Mouse (Mus musculus) liver, embryonic 11.5 days (tissue): ENCODE results near the gene Eepd1. TPM values are rescaled to one million over a fixed set of nuclear protein-coding genes. Genes with fewer than 3 reads are reported as not detected.

ENCODE experiments used
- ATAC-seq: fragments of 200-750 bp; cut with Nextera tagmentation; replicated peaks from 2 replicates; pipeline ENCODE4 v1.8.0; 2017; ENCODE audit warnings: moderate number of reproducible peaks, mild to moderate bottlenecking, moderate TSS enrichment, moderate library complexity; ENCODE audit not compliant: low FRiP score
- DNase-seq: peaks from one replicate; pipeline ENCODE4 v3.0.0-alpha.2; 2017; ENCODE audit warnings: low spot score
- H3K27ac ChIP-seq: fragments of 300-500 bp; sonication (generic); 2 replicates; pipeline ENCODE4 v1.5.1; 2014; ENCODE audit warnings: mild to moderate bottlenecking, low read depth, low read length, control low read depth
- H3K27me3 ChIP-seq: fragments of 300-500 bp; sonication (generic); replicated peaks from 2 replicates; pipeline ENCODE4 v1.6.1; 2014; ENCODE audit warnings: low read length, mixed read lengths; ENCODE audit not compliant: control insufficient read depth, insufficient read depth
- H3K36me3 ChIP-seq: fragments of 300-500 bp; sonication (generic); 2 replicates; pipeline ENCODE4 v1.6.1; 2014; ENCODE audit warnings: mild to moderate bottlenecking, low read length, moderate library complexity, mixed read lengths; ENCODE audit not compliant: control insufficient read depth, insufficient read depth
- H3K4me1 ChIP-seq: fragments of 300-500 bp; sonication (generic); replicated peaks from 2 replicates; pipeline ENCODE4 v1.6.1; 2014; ENCODE audit warnings: low read length, mixed read lengths; ENCODE audit not compliant: control insufficient read depth, insufficient read depth
- H3K4me2 ChIP-seq: fragments of 300-500 bp; sonication (generic); 2 replicates; pipeline ENCODE4 v1.6.1; 2014; ENCODE audit warnings: mild to moderate bottlenecking, control low read depth, moderate library complexity
- H3K4me3 ChIP-seq: fragments of 300-500 bp; sonication (generic); 2 replicates; pipeline ENCODE4 v1.5.1; 2014; ENCODE audit warnings: low read depth, low read length, control low read depth
- H3K9ac ChIP-seq: fragments of 300-500 bp; sonication (generic); 2 replicates; pipeline ENCODE4 v1.6.1; 2014; ENCODE audit warnings: low read depth, low read length, control low read depth
- H3K9me3 ChIP-seq: fragments of 300-500 bp; sonication (generic); 2 replicates; pipeline ENCODE4 v1.6.1; 2016; ENCODE audit warnings: low read length, inconsistent platforms, mixed read lengths; ENCODE audit not compliant: control insufficient read depth
- WGBS: fragments of 180-500 bp; shearing (Covaris S2); extraction: QIAGEN DNeasy Blood & Tissue Kit; methylation state at CpG from one replicate; pipeline ENCODE4 v1.1.7; 2014; 5-methylcytosine and 5-hydroxymethylcytosine counted together
- polyA plus RNA-seq: library from polyadenylated mRNA; unstranded; fragments of >200 nt; fragmentation: Nextera tagmentation; extraction: Ambion mirVana; gene quantifications from 2 replicates; pipeline ENCODE4 v1.2.1, GENCODE M21; 2014

Eepd1 gene
- polyA plus RNA-seq, 1 experiment from 2014 or later: 9.4 TPM

GRCm38 (mm10) chr9:25513556-25513955 lies 32.2 kb downstream of the Eepd1 start:
- Histone ChIP-seq H3K4me3 (no peak overlapping the region), H3K4me1 (no peaks in the 10 kb centered on the region; the same call in 1 of the 2 replicates), H3K27me3 (no peaks in the 10 kb centered on the region), H3K4me2 (no peak overlapping the region), H3K9me3 (no peaks in the 10 kb centered on the region), H3K36me3 (no peaks in the 10 kb centered on the region), H3K27ac (no peak overlapping the region), H3K9ac (no peak overlapping the region)
- 82% methylated on average over 3 of the region's 3 CpGs for whole genome bisulfite sequencing
- DNase-seq (no peak), ATAC-seq (no peak)

- Histone ChIP-seq H3K4me3 (no peak overlapping the region), H3K27ac (no peak overlapping the region), H3K9me3 (no peaks in the 10 kb centered on the region), H3K4me2 (no peak overlapping the region), H3K36me3 (no peaks in the 10 kb centered on the region), H3K27me3 (no peaks in the 10 kb centered on the region), H3K4me1 (no peaks in the 10 kb centered on the region; the same call in 1 of the 2 replicates), H3K9ac (no peak overlapping the region)
- ATAC-seq (no peak), DNase-seq (no peak)
- WGBS: 58% methylated on average over 7 of the region's 7 CpGs
Observed at GRCm38 (mm10) chr9:25516640-25517039, 35.3 kb downstream of the Eepd1 start.

- no peaks in the 10 kb centered on the region; the same call in 1 of the 2 replicates for H3K4me1 ChIP-seq
- H3K36me3 ChIP-seq: no peaks in the 10 kb centered on the region
- no peak overlapping the region for H3K4me3 ChIP-seq
- ATAC-seq: no peak
- H3K4me2 ChIP-seq: no peak overlapping the region
- no peaks in the 10 kb centered on the region for H3K9me3 ChIP-seq
- DNase-seq: no peak
- no peak overlapping the region for H3K9ac ChIP-seq
- no peaks in the 10 kb centered on the region for H3K27me3 ChIP-seq
- 68% methylated on average over 4 of the region's 4 CpGs for WGBS
- no peak overlapping the region for H3K27ac ChIP-seq
Observed at GRCm38 (mm10) chr9:25517982-25518381, 36.6 kb downstream of the Eepd1 start.

GRCm38 (mm10) chr9:25519193-25519592 lies 37.8 kb downstream of the Eepd1 start:
- no peaks in the 10 kb centered on the region for H3K27me3 ChIP-seq
- no peaks in the 10 kb centered on the region; the same call in 1 of the 2 replicates for H3K4me1 ChIP-seq
- no peak overlapping the region for H3K4me2 ChIP-seq
- 60% methylated on average over 6 of the region's 6 CpGs for WGBS
- DNase-seq (no peak), ATAC-seq (no peak)
- H3K36me3 ChIP-seq: no peaks in the 10 kb centered on the region
- no peak overlapping the region for H3K9ac ChIP-seq
- H3K9me3 ChIP-seq: no peaks in the 10 kb centered on the region
- H3K4me3 ChIP-seq: no peak overlapping the region
- no peak overlapping the region for H3K27ac ChIP-seq

- H3K4me1 ChIP-seq: no peaks in the 10 kb centered on the region
- DNase-seq: no peak
- WGBS: 80% methylated on average over 7 of the region's 7 CpGs
Observed at GRCm38 (mm10) chr9:25520826-25521225, 39.5 kb downstream of the Eepd1 start.

GRCm38 (mm10) chr9:25521825-25522224 lies 40.5 kb downstream of the Eepd1 start:
- Histone ChIP-seq H3K4me3 (no peak overlapping the region), H3K4me1 (peaks cover 4% of the 10 kb centered on the region; the same call in 1 of the 2 replicates), H3K27ac (no peak overlapping the region), H3K36me3 (no peaks in the 10 kb centered on the region), H3K4me2 (no peak overlapping the region), H3K9me3 (no peaks in the 10 kb centered on the region), H3K9ac (no peak overlapping the region), H3K27me3 (no peaks in the 10 kb centered on the region)
- 76% methylated on average over 2 of the region's 2 CpGs for WGBS
- ATAC-seq (no peak), DNase-seq (no peak)

More at GRCm38 (mm10) chr9:25520826-25521225, 39.5 kb downstream of the Eepd1 start:
- H3K4me3 ChIP-seq: no peak overlapping the region
- H3K27ac ChIP-seq: no peak overlapping the region
- H3K36me3 ChIP-seq: no peaks in the 10 kb centered on the region
- no peaks in the 10 kb centered on the region for H3K27me3 ChIP-seq
- H3K9me3 ChIP-seq: no peaks in the 10 kb centered on the region
- ATAC-seq: no peak
- H3K4me2 ChIP-seq: no peak overlapping the region
- H3K9ac ChIP-seq: no peak overlapping the region

- Histone ChIP-seq H3K9me3 (no peaks in the 10 kb centered on the region), H3K4me3 (no peak overlapping the region), H3K4me1 (peaks cover 4% of the 10 kb centered on the region; the same call in 1 of the 2 replicates), H3K4me2 (no peak overlapping the region), H3K36me3 (no peaks in the 10 kb centered on the region), H3K27me3 (no peaks in the 10 kb centered on the region), H3K27ac (no peak overlapping the region), H3K9ac (no peak overlapping the region)
- DNase-seq (no peak), ATAC-seq (no peak)
- 58% methylated on average over 1 of the region's 1 CpGs for WGBS
Observed at GRCm38 (mm10) chr9:25526516-25526915, 45.2 kb downstream of the Eepd1 start.

- H3K27me3 ChIP-seq: no peaks in the 10 kb centered on the region
- no peak overlapping the region for H3K4me3 ChIP-seq
- H3K27ac ChIP-seq: no peak overlapping the region
- no peak for ATAC-seq
- H3K4me2 ChIP-seq: no peak overlapping the region
- H3K9ac ChIP-seq: no peak overlapping the region
- no peaks in the 10 kb centered on the region for H3K36me3 ChIP-seq
- DNase-seq: no peak
- peaks cover 4% of the 10 kb centered on the region; the same call in 1 of the 2 replicates for H3K4me1 ChIP-seq
- H3K9me3 ChIP-seq: no peaks in the 10 kb centered on the region
Observed at GRCm38 (mm10) chr9:25526927-25527337, 45.6 kb downstream of the Eepd1 start.

- no peak for ATAC-seq
- H3K9ac ChIP-seq: no peak overlapping the region
- no peak for DNase-seq
- no peak overlapping the region for H3K4me3 ChIP-seq
- H3K9me3 ChIP-seq: no peaks in the 10 kb centered on the region
- no peaks in the 10 kb centered on the region for H3K36me3 ChIP-seq
- 72% methylated on average over 7 of the region's 7 CpGs for WGBS
- no peak overlapping the region for H3K4me2 ChIP-seq
- no peak overlapping the region for H3K27ac ChIP-seq
- peaks cover 4% of the 10 kb centered on the region; the same call in 1 of the 2 replicates for H3K4me1 ChIP-seq
- no peaks in the 10 kb centered on the region for H3K27me3 ChIP-seq
Observed at GRCm38 (mm10) chr9:25527359-25528038, 46.2 kb downstream of the Eepd1 start.
